Mouse (Mus musculus): Measurements from ENCODE around the gene Tom1l2. TPM values are rescaled to one million over a fixed set of nuclear protein-coding genes. Genes with fewer than 3 reads are reported as not detected.

Tom1l2 gene
- total and polyA plus RNA-seq, 2 experiments from 2014 or later, result 44.3 to 80.8 TPM

- ATAC-seq (no peak; the same call in 1 of the 2 replicates), DNase-seq (no peak)
- Histone ChIP-seq H3K9ac (no peak overlapping the region), H3K9me3 (ENCODE audit: low read length) (no peaks in the 10 kb centered on the region), H3K4me3 (ENCODE audit: low read depth, low read length) (no peak overlapping the region), H3K36me3 (ENCODE audit: insufficient read depth) (no peaks in the 10 kb centered on the region), H3K27me3 (ENCODE audit: insufficient read depth, low read length) (no peaks in the 10 kb centered on the region), H3K4me1 (ENCODE audit: insufficient read depth) (no peaks in the 10 kb centered on the region; the same call in 1 of the 2 replicates), H3K27ac (ENCODE audit: low read depth, low read length) (peak overlapping the region; percentile 21; the same call in 1 of the 2 replicates), H3K4me2 (ENCODE audit: low read depth) (no peak overlapping the region)
- WGBS, result 52% methylated on average over 3 of the region's 3 CpGs
- TF ChIP-seq CTCF (IDR thresholded peaks at IDR 0.05; ENCODE audit: low read depth), result no peak
Observed at GRCm38 (mm10) chr11:60334124-60334523, 18.6 kb downstream of the Tom1l2 start.

- no peaks in the 10 kb centered on the region for H3K27me3 ChIP-seq (ENCODE audit: insufficient read depth, low read length)
- no peak overlapping the region for H3K4me3 ChIP-seq (ENCODE audit: low read depth, low read length)
- no peaks in the 10 kb centered on the region for H3K36me3 ChIP-seq (ENCODE audit: insufficient read depth)
- 82% methylated on average over 5 of the region's 5 CpGs for WGBS
- no peak overlapping the region for H3K4me2 ChIP-seq (ENCODE audit: low read depth)
- H3K4me1 ChIP-seq (ENCODE audit: insufficient read depth), result no peaks in the 10 kb centered on the region; the same call in 1 of the 2 replicates
- DNase-seq, result no peak
- no peak overlapping the region for H3K9ac ChIP-seq
- no peaks in the 10 kb centered on the region for H3K9me3 ChIP-seq (ENCODE audit: low read length)
- peak overlapping the region; percentile 21; the same call in 1 of the 2 replicates for H3K27ac ChIP-seq (ENCODE audit: low read depth, low read length)
- ATAC-seq, result no peak
- TF ChIP-seq CTCF (IDR thresholded peaks at IDR 0.05; ENCODE audit: low read depth), result no peak
Observed at GRCm38 (mm10) chr11:60333461-60333860, 19.2 kb downstream of the Tom1l2 start.

GRCm38 (mm10) chr11:60330551-60330950 is 22.2 kb downstream of the Tom1l2 start:
- Histone ChIP-seq H3K27me3 (ENCODE audit: insufficient read depth, low read length) (no peaks in the 10 kb centered on the region), H3K9ac (no peak overlapping the region), H3K36me3 (ENCODE audit: insufficient read depth) (no peaks in the 10 kb centered on the region; the same call in 1 of the 2 replicates), H3K9me3 (ENCODE audit: low read length) (no peaks in the 10 kb centered on the region), H3K4me3 (ENCODE audit: low read depth, low read length) (no peak overlapping the region), H3K4me2 (ENCODE audit: low read depth) (no peak overlapping the region), H3K4me1 (ENCODE audit: insufficient read depth) (no peaks in the 10 kb centered on the region; the same call in 1 of the 2 replicates), H3K27ac (ENCODE audit: low read depth, low read length) (no peak overlapping the region)
- WGBS, result 95% methylated on average over 4 of the region's 4 CpGs
- DNase-seq, result no peak
- no peak for TF ChIP-seq CTCF (IDR thresholded peaks at IDR 0.05; ENCODE audit: low read depth)
- no peak for ATAC-seq

GRCm38 (mm10) chr11:60323731-60324130 is 29.0 kb downstream of the Tom1l2 start:
- Histone ChIP-seq H3K4me3 (ENCODE audit: low read depth, low read length) (no peak overlapping the region), H3K9ac (no peak overlapping the region), H3K27ac (ENCODE audit: low read depth, low read length) (no peak overlapping the region), H3K4me1 (ENCODE audit: insufficient read depth) (no peaks in the 10 kb centered on the region), H3K9me3 (ENCODE audit: low read length) (no peaks in the 10 kb centered on the region), H3K27me3 (ENCODE audit: insufficient read depth, low read length) (no peaks in the 10 kb centered on the region), H3K4me2 (ENCODE audit: low read depth) (no peak overlapping the region), H3K36me3 (ENCODE audit: insufficient read depth) (no peaks in the 10 kb centered on the region; the same call in 1 of the 2 replicates)
- ATAC-seq (no peak), DNase-seq (no peak)
- no peak for TF ChIP-seq CTCF (IDR thresholded peaks at IDR 0.05; ENCODE audit: low read depth)

GRCm38 (mm10) chr11:60321438-60321837 is 31.3 kb downstream of the Tom1l2 start:
- no peak overlapping the region for H3K27ac ChIP-seq (ENCODE audit: low read depth, low read length)
- WGBS, result 72% methylated on average over 2 of the region's 2 CpGs

GRCm38 (mm10) chr11:60320426-60321037 is 32.2 kb downstream of the Tom1l2 start:
- no peak for ATAC-seq
- Histone ChIP-seq H3K9ac (no peak overlapping the region), H3K27ac (ENCODE audit: low read depth, low read length) (no peak overlapping the region), H3K4me3 (ENCODE audit: low read depth, low read length) (no peak overlapping the region), H3K4me2 (ENCODE audit: low read depth) (no peak overlapping the region), H3K36me3 (ENCODE audit: insufficient read depth) (no peaks in the 10 kb centered on the region), H3K27me3 (ENCODE audit: insufficient read depth, low read length) (no peaks in the 10 kb centered on the region), H3K9me3 (ENCODE audit: low read length) (no peaks in the 10 kb centered on the region), H3K4me1 (ENCODE audit: insufficient read depth) (no peaks in the 10 kb centered on the region)
- 77% methylated on average over 8 of the region's 8 CpGs for WGBS
- DNase-seq, result no peak
- TF ChIP-seq CTCF (IDR thresholded peaks at IDR 0.05; ENCODE audit: low read depth), result no peak

More at GRCm38 (mm10) chr11:60321438-60321837, 31.3 kb downstream of the Tom1l2 start:
- Histone ChIP-seq H3K4me1 (ENCODE audit: insufficient read depth) (no peaks in the 10 kb centered on the region), H3K4me3 (ENCODE audit: low read depth, low read length) (no peak overlapping the region), H3K9me3 (ENCODE audit: low read length) (no peaks in the 10 kb centered on the region), H3K36me3 (ENCODE audit: insufficient read depth) (no peaks in the 10 kb centered on the region), H3K4me2 (ENCODE audit: low read depth) (no peak overlapping the region), H3K9ac (no peak overlapping the region), H3K27me3 (ENCODE audit: insufficient read depth, low read length) (no peaks in the 10 kb centered on the region)
- no peak for TF ChIP-seq CTCF (IDR thresholded peaks at IDR 0.05; ENCODE audit: low read depth)
- no peak for DNase-seq
- no peak for ATAC-seq

- DNase-seq (no peak), ATAC-seq (peak; percentile 58)
- Histone ChIP-seq H3K36me3 (ENCODE audit: insufficient read depth) (no peaks in the 10 kb centered on the region), H3K9ac (no peak overlapping the region), H3K4me2 (ENCODE audit: low read depth) (no peak overlapping the region), H3K27ac (ENCODE audit: low read depth, low read length) (no peak overlapping the region), H3K4me3 (ENCODE audit: low read depth, low read length) (no peak overlapping the region), H3K9me3 (ENCODE audit: low read length) (no peaks in the 10 kb centered on the region), H3K27me3 (ENCODE audit: insufficient read depth, low read length) (no peaks in the 10 kb centered on the region), H3K4me1 (ENCODE audit: insufficient read depth) (no peaks in the 10 kb centered on the region)
- peak; percentile 34; the same call in 1 of the 2 replicates for TF ChIP-seq CTCF (IDR thresholded peaks at IDR 0.05; ENCODE audit: low read depth)
- WGBS, result 63% methylated on average over 10 of the region's 10 CpGs
Observed at GRCm38 (mm10) chr11:60319257-60320066, 33.2 kb downstream of the Tom1l2 start.

Data from forebrain, postnatal 0 days (tissue).